Mouse (Mus musculus) cerebellum, postnatal 14 days (tissue): ENCODE measurements around the gene Fgf9.
A peak's percentile ranks its signal among the peaks of the same experiment; 100 is the strongest.

Experiments used
- DNase-seq, 2 experiments: peaks; one replicate each; pipeline ENCODE4 v3.0.0; 2021; ENCODE audit warnings: mixed read lengths in 2 of 2

Fgf9 gene

GRCm38 (mm10) chr14:58070481-58071119, at the start of gene Fgf9:
TSS of gene Fgf9 (plus strand) at chr14:58070547.
- DNase-seq, result peak; percentile 58 to 63

GRCm38 (mm10) chr14:58034567-58034966, 35.8 kb upstream of the Fgf9 start:
- DNase-seq, result peak; percentile 89

GRCm38 (mm10) chr14:58036174-58036573, 34.2 kb upstream of the Fgf9 start:
- DNase-seq, result no peak

- DNase-seq, result no peak
Measured at GRCm38 (mm10) chr14:58046639-58047284, 23.6 kb upstream of the Fgf9 start.

GRCm38 (mm10) chr14:58050691-58051090, 19.7 kb upstream of the Fgf9 start:
- no peak for DNase-seq

GRCm38 (mm10) chr14:58067586-58067985, 2.8 kb upstream of the Fgf9 start:
- DNase-seq, result no peak

- DNase-seq, result no peak
Measured at GRCm38 (mm10) chr14:58068641-58069040, 1.7 kb upstream of the Fgf9 start.

GRCm38 (mm10) chr14:58069927-58070326, 420 bp upstream of the Fgf9 start:
- DNase-seq, result no peak

GRCm38 (mm10) chr14:58071120-58071641, 834 bp downstream of the Fgf9 start:
- peak; percentile 86 to 89 for DNase-seq

GRCm38 (mm10) chr14:58071830-58072770, 1.8 kb downstream of the Fgf9 start:
- DNase-seq, result peak; percentile 83 to 91

- peak; percentile 52 to 64 for DNase-seq
Measured at GRCm38 (mm10) chr14:58072771-58073501, 2.6 kb downstream of the Fgf9 start.

GRCm38 (mm10) chr14:58073936-58074335, 3.6 kb downstream of the Fgf9 start:
- DNase-seq, result peak; percentile 47 to 53

- peak; percentile 70 to 78 for DNase-seq
Measured at GRCm38 (mm10) chr14:58074621-58075432, 4.5 kb downstream of the Fgf9 start.

- peak; percentile 77 to 78 for DNase-seq
Measured at GRCm38 (mm10) chr14:58075433-58076029, 5.2 kb downstream of the Fgf9 start.

GRCm38 (mm10) chr14:58076030-58076521, 5.7 kb downstream of the Fgf9 start:
- peak; percentile 86 to 90 for DNase-seq

GRCm38 (mm10) chr14:58076726-58077255, 6.4 kb downstream of the Fgf9 start:
- DNase-seq, result no peak

GRCm38 (mm10) chr14:58079471-58079870, 9.1 kb downstream of the Fgf9 start:
- DNase-seq, result peak in 1 of 2 experiments; percentile 2

GRCm38 (mm10) chr14:58081955-58082354, 11.6 kb downstream of the Fgf9 start:
- DNase-seq, result peak in 1 of 2 experiments; percentile 27

GRCm38 (mm10) chr14:58084240-58084639, 13.9 kb downstream of the Fgf9 start:
- DNase-seq, result peak; percentile 27 to 50

GRCm38 (mm10) chr14:58087326-58087725, 17.0 kb downstream of the Fgf9 start:
- no peak for DNase-seq
